Mouse (Mus musculus) stomach, embryonic 14.5 days (tissue): ENCODE data around the gene Zdhhc8. TPM values are rescaled to one million over a fixed set of nuclear protein-coding genes. Genes with fewer than 3 reads are reported as not detected.

Experiments
- ATAC-seq: fragments of 200-750 bp; cut with Nextera tagmentation; 2 replicates; pipeline ENCODE4 v1.8.0; 2017; ENCODE audit warnings: low read depth, moderate TSS enrichment; ENCODE audit not compliant: insufficient number of reproducible peaks, insufficient read depth, low FRiP score
- H3K27ac ChIP-seq: fragments of 300-500 bp; sonication (generic); 2 replicates; pipeline ENCODE4 v1.5.1; 2014; ENCODE audit warnings: mild to moderate bottlenecking, low read length, moderate library complexity, mixed read lengths
- H3K27me3 ChIP-seq: fragments of 300-500 bp; sonication (generic); 2 replicates; pipeline ENCODE4 v1.6.1; 2014; ENCODE audit warnings: low read length, control low read depth, mixed read lengths; ENCODE audit not compliant: control insufficient read depth, insufficient read depth
- H3K36me3 ChIP-seq: fragments of 300-500 bp; sonication (generic); 2 replicates; pipeline ENCODE4 v1.6.1; 2014; ENCODE audit warnings: mild to moderate bottlenecking, control low read depth, low read length, moderate library complexity, mixed read lengths; ENCODE audit not compliant: control insufficient read depth, insufficient read depth
- H3K4me1 ChIP-seq: fragments of 300-500 bp; sonication (generic); 2 replicates; pipeline ENCODE4 v1.6.1; 2014; ENCODE audit warnings: low read length, control low read depth, mixed read lengths; ENCODE audit not compliant: control insufficient read depth, insufficient read depth
- H3K4me2 ChIP-seq: fragments of 300-500 bp; sonication (generic); replicated peaks from 2 replicates; pipeline ENCODE4 v1.6.1; 2014; ENCODE audit warnings: low read depth, low read length, control low read depth
- H3K4me3 ChIP-seq: fragments of 300-500 bp; sonication (generic); 2 replicates; pipeline ENCODE4 v1.5.1; 2014; ENCODE audit warnings: low read depth, low read length, control low read depth
- H3K9ac ChIP-seq: fragments of 300-500 bp; sonication (generic); replicated peaks from 2 replicates; pipeline ENCODE4 v1.6.1; 2014; ENCODE audit warnings: low read depth, mild to moderate bottlenecking, control low read depth, low read length, moderate library complexity, mixed read lengths
- H3K9me3 ChIP-seq: fragments of 300-500 bp; sonication (generic); 2 replicates; pipeline ENCODE4 v1.6.1; 2016; ENCODE audit warnings: low read depth, low read length, control low read depth; ENCODE audit not compliant: control insufficient read depth
- WGBS: fragments of 180-500 bp; shearing (Covaris S2); extraction: QIAGEN DNeasy Blood & Tissue Kit; methylation state at CpG from one replicate; pipeline ENCODE4 v1.1.7; 2014; 5-methylcytosine and 5-hydroxymethylcytosine counted together
- polyA plus RNA-seq: library from polyadenylated mRNA; unstranded; fragments of >200 nt; fragmentation: Nextera tagmentation; extraction: Ambion mirVana; gene quantifications from 2 replicates; pipeline ENCODE4 v1.2.1, GENCODE M21; 2014

The Zdhhc8 gene
- polyA plus RNA-seq, 1 experiment from 2014 or later: 9.8 TPM

GRCm38 (mm10) chr16:18250231-18250630 is 15.3 kb upstream of the Zdhhc8 start:
- no peak overlapping the region for H3K27ac ChIP-seq
- 68% methylated on average over 4 of the region's 4 CpGs for WGBS
- H3K9ac ChIP-seq: peak overlapping the region; percentile 90; the same call in 1 of the 2 replicates
- no peaks in the 10 kb centered on the region for H3K9me3 ChIP-seq
- peak overlapping the region; percentile 68 for H3K4me3 ChIP-seq
- H3K27me3 ChIP-seq: no peaks in the 10 kb centered on the region
- peaks cover 27% of the 10 kb centered on the region for H3K4me1 ChIP-seq
- H3K4me2 ChIP-seq: peak overlapping the region; percentile 95
- H3K36me3 ChIP-seq: peaks cover 60% of the 10 kb centered on the region
- ATAC-seq: no peak

GRCm38 (mm10) chr16:18249364-18249967 is 14.5 kb upstream of the Zdhhc8 start:
- H3K4me1 ChIP-seq: peaks cover 27% of the 10 kb centered on the region
- peaks cover 63% of the 10 kb centered on the region for H3K36me3 ChIP-seq
- peak overlapping the region; percentile 95 for H3K4me2 ChIP-seq
- peak overlapping the region; percentile 90 for H3K9ac ChIP-seq
- H3K9me3 ChIP-seq: no peaks in the 10 kb centered on the region
- H3K27me3 ChIP-seq: no peaks in the 10 kb centered on the region
- H3K27ac ChIP-seq: peak overlapping the region; percentile 94
- 4% methylated on average over 27 of the region's 27 CpGs for WGBS
- H3K4me3 ChIP-seq: peak overlapping the region; percentile 68
- no peak; the same call in 1 of the 2 replicates for ATAC-seq

GRCm38 (mm10) chr16:18248433-18249363 is 13.8 kb upstream of the Zdhhc8 start, which contains the start of the genes Trmt2a and Ranbp1:
Gene Trmt2a, plus strand, starts transcription at chr16:18248679.
Gene Ranbp1, minus strand, starts transcription at chr16:18248732.
- H3K9ac ChIP-seq: peak within 1 kb of the TSS; percentile 90
- H3K36me3 ChIP-seq: peaks cover 63% of the 10 kb centered on the region
- no peaks in the 10 kb centered on the region for H3K9me3 ChIP-seq
- peak within 1 kb of the TSS; percentile 95 for H3K4me2 ChIP-seq
- H3K4me3 ChIP-seq: peak within 1 kb of the TSS; percentile 68
- 2% methylated on average over 95 of the region's 102 CpGs for WGBS
- ATAC-seq: peak; percentile 96
- no peaks in the 10 kb centered on the region for H3K27me3 ChIP-seq
- H3K4me1 ChIP-seq: peaks cover 27% of the 10 kb centered on the region
- H3K27ac ChIP-seq: peak within 1 kb of the TSS; percentile 94

- peak overlapping the region; percentile 68 for H3K4me3 ChIP-seq
- H3K27ac ChIP-seq: peak overlapping the region; percentile 93
- H3K4me2 ChIP-seq: peak overlapping the region; percentile 53
- no peaks in the 10 kb centered on the region for H3K27me3 ChIP-seq
- WGBS: under 1% methylated on average over 33 of the region's 33 CpGs
- H3K9me3 ChIP-seq: no peaks in the 10 kb centered on the region
- no peak for ATAC-seq
- H3K4me1 ChIP-seq: peaks cover 27% of the 10 kb centered on the region
- H3K36me3 ChIP-seq: peaks cover 63% of the 10 kb centered on the region
- H3K9ac ChIP-seq: peak overlapping the region; percentile 90
Observed at GRCm38 (mm10) chr16:18247521-18248399, 12.8 kb upstream of the Zdhhc8 start.

- no peak overlapping the region for H3K4me2 ChIP-seq
- peaks cover 86% of the 10 kb centered on the region for H3K36me3 ChIP-seq
- H3K9ac ChIP-seq: no peak overlapping the region
- H3K4me3 ChIP-seq: no peak overlapping the region
- no peaks in the 10 kb centered on the region for H3K9me3 ChIP-seq
- H3K4me1 ChIP-seq: peaks cover 3% of the 10 kb centered on the region; the same call in 1 of the 2 replicates
- 92% methylated on average over 10 of the region's 10 CpGs for WGBS
- no peaks in the 10 kb centered on the region for H3K27me3 ChIP-seq
- H3K27ac ChIP-seq: no peak overlapping the region
- ATAC-seq: no peak
Observed at GRCm38 (mm10) chr16:18241581-18241980, 6.6 kb upstream of the Zdhhc8 start.

GRCm38 (mm10) chr16:18236676-18237501 is 2.0 kb upstream of the Zdhhc8 start:
- peaks cover 39% of the 10 kb centered on the region for H3K36me3 ChIP-seq
- H3K9ac ChIP-seq: no peak overlapping the region

GRCm38 (mm10) chr16:18235389-18236065 is 591 bp upstream of the Zdhhc8 start:
- peak overlapping the region; percentile 85 for H3K9ac ChIP-seq
- 2% methylated on average over 19 of the region's 19 CpGs for WGBS
- ATAC-seq: peak; percentile 67; the same call in 1 of the 2 replicates
- no peaks in the 10 kb centered on the region for H3K9me3 ChIP-seq
- H3K36me3 ChIP-seq: peaks cover 25% of the 10 kb centered on the region
- H3K4me3 ChIP-seq: peak overlapping the region; percentile 87
- H3K27ac ChIP-seq: peak overlapping the region; percentile 90
- no peaks in the 10 kb centered on the region for H3K27me3 ChIP-seq
- H3K4me1 ChIP-seq: peaks cover 17% of the 10 kb centered on the region
- H3K4me2 ChIP-seq: peak overlapping the region; percentile 77

More at GRCm38 (mm10) chr16:18236676-18237501, 2.0 kb upstream of the Zdhhc8 start:
- Histone ChIP-seq H3K27ac (no peak overlapping the region), H3K4me1 (peaks cover 15% of the 10 kb centered on the region), H3K27me3 (no peaks in the 10 kb centered on the region), H3K4me3 (no peak overlapping the region), H3K9me3 (no peaks in the 10 kb centered on the region), H3K4me2 (no peak overlapping the region; the same call in 1 of the 2 replicates)
- ATAC-seq: no peak
- 71% methylated on average over 7 of the region's 7 CpGs for WGBS
